Mouse (Mus musculus) midbrain, embryonic 13.5 days (tissue): Measurements from ENCODE around the gene Lrrc42. TPM values are rescaled to one million over a fixed set of nuclear protein-coding genes. Genes with fewer than 3 reads are reported as not detected.
A peak's percentile ranks its signal among the peaks of the same experiment; 100 is the strongest.

Experiments used
- ATAC-seq: fragments of 200-750 bp; cut with Nextera tagmentation; 2 replicates; pipeline ENCODE4 v1.8.0; 2017; ENCODE audit warnings: mild to moderate bottlenecking, moderate TSS enrichment, moderate library complexity
- H3K27ac ChIP-seq: fragments of 300-500 bp; sonication (generic); 2 replicates; pipeline ENCODE4 v1.5.1; 2015; ENCODE audit warnings: inconsistent platforms, mild to moderate bottlenecking, moderate library complexity
- H3K27me3 ChIP-seq: fragments of 300-500 bp; sonication (generic); 2 replicates; pipeline ENCODE4 v1.6.1; 2015; ENCODE audit warnings: mild to moderate bottlenecking, inconsistent platforms
- H3K36me3 ChIP-seq: fragments of 300-500 bp; sonication (generic); 2 replicates; pipeline ENCODE4 v1.6.1; 2015; ENCODE audit warnings: mild to moderate bottlenecking, inconsistent platforms
- H3K4me1 ChIP-seq: fragments of 300-500 bp; sonication (generic); replicated peaks from 2 replicates; pipeline ENCODE4 v1.6.1; 2015; ENCODE audit warnings: inconsistent platforms
- H3K4me2 ChIP-seq: fragments of 300-500 bp; sonication (generic); replicated peaks from 2 replicates; pipeline ENCODE4 v1.6.1; 2015; ENCODE audit warnings: moderate library complexity, mild to moderate bottlenecking, inconsistent platforms
- H3K4me3 ChIP-seq: fragments of 300-500 bp; sonication (generic); replicated peaks from 2 replicates; pipeline ENCODE4 v1.5.1; 2015; ENCODE audit warnings: mild to moderate bottlenecking, inconsistent platforms
- H3K9ac ChIP-seq: fragments of 300-500 bp; sonication (generic); replicated peaks from 2 replicates; pipeline ENCODE4 v1.6.1; 2015; ENCODE audit warnings: mild to moderate bottlenecking, inconsistent platforms
- H3K9me3 ChIP-seq: fragments of 300-500 bp; sonication (generic); 2 replicates; pipeline ENCODE4 v1.6.1; 2016; ENCODE audit warnings: mild to moderate bottlenecking, inconsistent platforms
- WGBS: fragments of 180-500 bp; shearing (Covaris S2); methylation state at CpG from one replicate; pipeline ENCODE4 v1.1.7; 2015; 5-methylcytosine and 5-hydroxymethylcytosine counted together
- polyA plus RNA-seq: library from polyadenylated mRNA; unstranded; fragments of >200 nt; fragmentation: Nextera tagmentation; extraction: Ambion mirVana; gene quantifications from 2 replicates; pipeline ENCODE4 v1.2.1, GENCODE M21; 2015

Lrrc42 gene
- 54.9 and 56.5 TPM in 2 replicates for polyA plus RNA-seq

- H3K27me3 ChIP-seq: no peaks in the 10 kb centered on the region
- WGBS: under 1% methylated on average over 98 of the region's 101 CpGs
- peaks cover 32% of the 10 kb centered on the region for H3K4me1 ChIP-seq
- H3K4me2 ChIP-seq: peak within 1 kb of the TSS; percentile 67
- H3K36me3 ChIP-seq: no peaks in the 10 kb centered on the region
- peak within 1 kb of the TSS; percentile 85 for H3K27ac ChIP-seq
- ATAC-seq: peak; percentile 96
- H3K9me3 ChIP-seq: no peaks in the 10 kb centered on the region
- H3K4me3 ChIP-seq: peak within 1 kb of the TSS; percentile 75
- peak within 1 kb of the TSS; percentile 84 for H3K9ac ChIP-seq
Observed at GRCm38 (mm10) chr4:107253125-107254091, at the start of gene Lrrc42, which contains the start of gene Hspb11. Gene Lrrc42, minus strand, starts transcription at chr4:107253532. Gene Hspb11, plus strand, starts transcription at chr4:107253593.

- H3K4me1 ChIP-seq: no peaks in the 10 kb centered on the region
- no peak overlapping the region for H3K4me3 ChIP-seq
- no peaks in the 10 kb centered on the region for H3K9me3 ChIP-seq
- no peak for ATAC-seq
- WGBS: 86% methylated on average over 4 of the region's 4 CpGs
- H3K4me2 ChIP-seq: no peak overlapping the region
- no peaks in the 10 kb centered on the region for H3K27me3 ChIP-seq
- H3K36me3 ChIP-seq: no peaks in the 10 kb centered on the region
- H3K9ac ChIP-seq: no peak overlapping the region
- H3K27ac ChIP-seq: no peak overlapping the region
Observed at GRCm38 (mm10) chr4:107302832-107303231, 49.5 kb upstream of the Lrrc42 start.

- 93% methylated on average over 9 of the region's 9 CpGs for WGBS
- H3K4me1 ChIP-seq: no peaks in the 10 kb centered on the region
- H3K27me3 ChIP-seq: no peaks in the 10 kb centered on the region
- no peak overlapping the region for H3K27ac ChIP-seq
- ATAC-seq: no peak
- H3K9me3 ChIP-seq: no peaks in the 10 kb centered on the region
- no peak overlapping the region for H3K4me3 ChIP-seq
- no peak overlapping the region for H3K9ac ChIP-seq
- H3K4me2 ChIP-seq: no peak overlapping the region
- no peaks in the 10 kb centered on the region for H3K36me3 ChIP-seq
Observed at GRCm38 (mm10) chr4:107302221-107302620, 48.9 kb upstream of the Lrrc42 start.

- H3K36me3 ChIP-seq: no peaks in the 10 kb centered on the region
- no peaks in the 10 kb centered on the region for H3K27me3 ChIP-seq
- no peak overlapping the region for H3K9ac ChIP-seq
- H3K4me1 ChIP-seq: no peaks in the 10 kb centered on the region
- WGBS: 96% methylated on average over 1 of the region's 1 CpGs
- H3K9me3 ChIP-seq: no peaks in the 10 kb centered on the region
- ATAC-seq: 0 out of 2 replicates have a peak, but pooled peaks have one; percentile 24
- no peak overlapping the region for H3K4me2 ChIP-seq
- no peak overlapping the region for H3K27ac ChIP-seq
- H3K4me3 ChIP-seq: no peak overlapping the region
Observed at GRCm38 (mm10) chr4:107300902-107301555, 47.7 kb upstream of the Lrrc42 start.

- H3K9me3 ChIP-seq: no peaks in the 10 kb centered on the region
Observed at GRCm38 (mm10) chr4:107300371-107300770, 47.0 kb upstream of the Lrrc42 start.

GRCm38 (mm10) chr4:107299779-107300340, 46.5 kb upstream of the Lrrc42 start:
- Histone ChIP-seq H3K9ac (no peak overlapping the region), H3K27me3 (no peaks in the 10 kb centered on the region), H3K27ac (no peak overlapping the region), H3K9me3 (no peaks in the 10 kb centered on the region), H3K4me2 (no peak overlapping the region), H3K36me3 (no peaks in the 10 kb centered on the region), H3K4me1 (no peaks in the 10 kb centered on the region), H3K4me3 (no peak overlapping the region)
- no peak for ATAC-seq
- 85% methylated on average over 7 of the region's 7 CpGs for WGBS

More at GRCm38 (mm10) chr4:107300371-107300770, 47.0 kb upstream of the Lrrc42 start:
- no peaks in the 10 kb centered on the region for H3K4me1 ChIP-seq
- H3K27me3 ChIP-seq: no peaks in the 10 kb centered on the region
- no peaks in the 10 kb centered on the region for H3K36me3 ChIP-seq
- H3K4me2 ChIP-seq: no peak overlapping the region
- H3K27ac ChIP-seq: no peak overlapping the region
- ATAC-seq: no peak
- H3K4me3 ChIP-seq: no peak overlapping the region
- WGBS: 82% methylated on average over 4 of the region's 4 CpGs
- no peak overlapping the region for H3K9ac ChIP-seq

GRCm38 (mm10) chr4:107298071-107298606, 44.8 kb upstream of the Lrrc42 start:
- Histone ChIP-seq H3K9ac (no peak overlapping the region), H3K4me1 (no peaks in the 10 kb centered on the region), H3K4me3 (no peak overlapping the region), H3K27me3 (no peaks in the 10 kb centered on the region; the same call in 1 of the 2 replicates), H3K36me3 (no peaks in the 10 kb centered on the region), H3K27ac (no peak overlapping the region), H3K9me3 (no peaks in the 10 kb centered on the region), H3K4me2 (no peak overlapping the region)
- 88% methylated on average over 8 of the region's 8 CpGs for WGBS
- ATAC-seq: no peak

DNA sequence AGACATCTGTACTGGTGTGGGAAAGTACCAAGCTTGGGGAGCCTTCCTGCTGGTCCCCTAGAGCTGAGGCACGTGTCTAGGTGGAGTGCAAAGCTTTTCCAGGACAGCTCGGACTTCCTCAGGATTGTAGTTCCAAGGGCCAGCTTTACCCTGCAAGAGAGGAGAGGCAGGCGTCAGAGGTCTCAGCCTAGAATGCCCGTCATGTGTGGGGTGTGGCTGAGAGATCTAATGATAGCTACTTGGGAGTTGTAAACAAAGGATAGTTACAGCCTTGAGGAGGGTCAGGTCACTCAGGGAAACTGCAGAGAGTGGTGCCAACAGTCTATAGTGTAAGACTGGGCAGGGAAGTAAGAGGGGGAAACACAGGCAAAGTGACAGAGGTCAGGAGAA, 38.9 kb upstream of the Lrrc42 start:
- H3K4me3 ChIP-seq: no peak overlapping the region
- H3K4me1 ChIP-seq: no peaks in the 10 kb centered on the region
- H3K27me3 ChIP-seq: no peaks in the 10 kb centered on the region; the same call in 1 of the 2 replicates
- H3K9ac ChIP-seq: no peak overlapping the region
- no peaks in the 10 kb centered on the region for H3K36me3 ChIP-seq
- WGBS: 80% methylated on average over 4 of the region's 4 CpGs
- H3K9me3 ChIP-seq: no peaks in the 10 kb centered on the region
- ATAC-seq: no peak
- H3K4me2 ChIP-seq: no peak overlapping the region
- no peak overlapping the region for H3K27ac ChIP-seq

DNA sequence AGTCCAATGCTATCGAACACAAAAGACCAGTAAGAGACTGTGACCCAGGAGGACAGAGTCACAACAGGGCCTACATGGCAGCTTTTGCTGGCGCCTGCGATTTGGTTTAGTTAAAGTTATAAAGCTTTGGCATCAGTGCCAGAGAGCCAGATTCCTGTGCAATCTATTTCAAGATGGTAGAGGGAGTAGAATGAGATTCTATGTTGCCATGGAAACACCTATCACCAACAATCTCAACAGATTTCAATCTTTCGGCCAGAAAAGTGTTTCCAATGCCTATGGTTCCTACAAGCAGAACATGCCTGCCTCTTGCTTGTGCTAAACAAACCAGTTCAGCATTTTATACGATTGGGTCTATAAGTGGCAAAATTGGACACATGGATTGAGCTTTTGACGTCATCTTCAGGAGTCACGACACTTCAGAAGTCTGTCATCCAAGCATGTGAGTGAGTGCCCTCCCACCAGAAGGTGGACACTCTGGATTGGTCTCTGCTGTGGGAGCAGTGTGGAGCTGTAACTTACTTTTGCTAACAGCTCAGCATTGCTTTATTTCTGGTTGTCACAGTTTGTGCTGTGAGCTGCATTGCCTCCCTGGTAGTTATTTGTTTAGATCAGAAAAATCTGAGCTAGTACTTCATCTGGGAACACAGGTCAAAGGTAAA, 38.4 kb upstream of the Lrrc42 start:
- no peaks in the 10 kb centered on the region for H3K9me3 ChIP-seq
- H3K36me3 ChIP-seq: no peaks in the 10 kb centered on the region
- H3K4me2 ChIP-seq: no peak overlapping the region
- H3K27me3 ChIP-seq: no peaks in the 10 kb centered on the region; the same call in 1 of the 2 replicates
- H3K4me3 ChIP-seq: no peak overlapping the region
- no peaks in the 10 kb centered on the region for H3K4me1 ChIP-seq
- H3K27ac ChIP-seq: no peak overlapping the region
- ATAC-seq: no peak
- 88% methylated on average over 7 of the region's 7 CpGs for WGBS
- H3K9ac ChIP-seq: no peak overlapping the region

- no peaks in the 10 kb centered on the region for H3K9me3 ChIP-seq
- WGBS: 92% methylated on average over 2 of the region's 2 CpGs
- H3K27ac ChIP-seq: no peak overlapping the region
- peaks cover 2% of the 10 kb centered on the region for H3K36me3 ChIP-seq
- no peak overlapping the region for H3K4me2 ChIP-seq
- H3K4me1 ChIP-seq: no peaks in the 10 kb centered on the region
- no peak overlapping the region for H3K4me3 ChIP-seq
- ATAC-seq: no peak
- no peak overlapping the region for H3K9ac ChIP-seq
- H3K27me3 ChIP-seq: no peaks in the 10 kb centered on the region
Observed at GRCm38 (mm10) chr4:107287517-107287916, 34.2 kb upstream of the Lrrc42 start.

- H3K27me3 ChIP-seq: no peaks in the 10 kb centered on the region
Observed at GRCm38 (mm10) chr4:107286386-107286785, 33.1 kb upstream of the Lrrc42 start.

More at GRCm38 (mm10) chr4:107286386-107286785, 33.1 kb upstream of the Lrrc42 start:
- H3K4me2 ChIP-seq: no peak overlapping the region
- H3K9ac ChIP-seq: no peak overlapping the region
- no peak for ATAC-seq
- 94% methylated on average over 8 of the region's 8 CpGs for WGBS
- H3K36me3 ChIP-seq: peaks cover 2% of the 10 kb centered on the region
- H3K27ac ChIP-seq: no peak overlapping the region
- H3K9me3 ChIP-seq: no peaks in the 10 kb centered on the region
- no peak overlapping the region for H3K4me3 ChIP-seq
- H3K4me1 ChIP-seq: no peaks in the 10 kb centered on the region
